8 mouse cellular contexts compared by ENCODE assay signal in genomic region chr10:34296911-34297298, GRCm38 (mm10). TPM values are rescaled to one million over a fixed set of nuclear protein-coding genes. Genes with fewer than 3 reads are reported as not detected.
DNase-seq lines count a peak whose midpoint lies in the region; ATAC-seq lines count a peak whose summit lies in the region.

No protein-coding gene starts in this region.

- WGBS in neural tube, embryonic 11.5 days = 4% methylated on average over 13 of the region's 13 CpGs
- 10% methylated on average over 13 of the region's 13 CpGs for WGBS in liver, embryonic 11.5 days

- H3K4me2 ChIP-seq in neural tube, embryonic 11.5 days (ENCODE audit: low read depth) = peak overlapping the region; percentile 63
- peak overlapping the region; percentile 90 for H3K4me2 ChIP-seq in liver, embryonic 11.5 days

- H3K4me1 ChIP-seq in neural tube, embryonic 11.5 days (ENCODE audit: control insufficient read depth, insufficient read depth, low read length) = peaks cover 16% of the 10 kb centered on the region
- peaks cover 7% of the 10 kb centered on the region for H3K4me1 ChIP-seq in liver, embryonic 11.5 days (replicated peaks; ENCODE audit: control insufficient read depth, insufficient read depth, low read length)

- no peaks in the 10 kb centered on the region for H3K36me3 ChIP-seq in neural tube, embryonic 11.5 days (ENCODE audit: control insufficient read depth, insufficient read depth, low read length)
- H3K36me3 ChIP-seq in liver, embryonic 11.5 days (ENCODE audit: control insufficient read depth, insufficient read depth, low read length) = no peaks in the 10 kb centered on the region

- peak overlapping the region; percentile 58 for H3K4me3 ChIP-seq in neural tube, embryonic 11.5 days (ENCODE audit: low read depth, low read length)
- peak overlapping the region; percentile 63 for H3K4me3 ChIP-seq in liver, embryonic 11.5 days (ENCODE audit: low read depth, low read length)

- DNase-seq in embryo, embryonic 10.5 days (ENCODE audit: low spot score) = peak; percentile 31
- no peak for DNase-seq in embryo, embryonic 10 days (ENCODE audit: low spot score)
- DNase-seq in neural tube, embryonic 11.5 days (ENCODE audit: low spot score) = no peak
- DNase-seq in neural tube, embryonic 10.5 days (ENCODE audit: extremely low spot score, low spot score) = no peak
- DNase-seq in liver, embryonic 11.5 days (ENCODE audit: low spot score) = no peak
- no peak for DNase-seq in gastrocnemius, adult 18-20 months (ENCODE audit: low spot score)
- DNase-seq in left cerebral cortex, adult 18-20 months (ENCODE audit: low spot score in 2 of 2) = no peak

- no peaks in the 10 kb centered on the region for H3K9me3 ChIP-seq in neural tube, embryonic 11.5 days (ENCODE audit: control insufficient read depth, low read length)
- H3K9me3 ChIP-seq in liver, embryonic 11.5 days (ENCODE audit: control insufficient read depth, low read length) = no peaks in the 10 kb centered on the region

- ATAC-seq in neural tube, embryonic 11.5 days (ENCODE audit: insufficient read depth, low FRiP score, low TSS enrichment) = 0 out of 2 replicates have a peak, but pooled peaks have one; percentile 8
- ATAC-seq in liver, embryonic 11.5 days (replicated peaks; ENCODE audit: low FRiP score) = no peak
- ATAC-seq in granulocyte monocyte progenitor cell, adult 5-6 weeks (replicated peaks; ENCODE audit: poor library complexity, severe bottlenecking) = no peak

- 0 out of 2 replicates have a peak overlapping the region, but pooled peaks have one; percentile 26 for H3K9ac ChIP-seq in neural tube, embryonic 11.5 days (ENCODE audit: low read length)
- no peak overlapping the region for H3K9ac ChIP-seq in liver, embryonic 11.5 days (ENCODE audit: low read depth, low read length)

- H3K27ac ChIP-seq in neural tube, embryonic 11.5 days (ENCODE audit: low read depth, low read length) = no peak overlapping the region
- H3K27ac ChIP-seq in liver, embryonic 11.5 days (ENCODE audit: low read depth, low read length) = no peak overlapping the region

- no peaks in the 10 kb centered on the region for H3K27me3 ChIP-seq in neural tube, embryonic 11.5 days (ENCODE audit: control insufficient read depth, insufficient read depth, low read length)
- no peaks in the 10 kb centered on the region for H3K27me3 ChIP-seq in liver, embryonic 11.5 days (replicated peaks; ENCODE audit: control insufficient read depth, insufficient read depth, low read length)

RNA-seq across cellular contexts. Expression of gene Tspyl4, which starts 0.3 kb away (rescaled TPM):
- 38.6 and 40.4 TPM in 2 replicates for polyA plus RNA-seq in neural tube, embryonic 11.5 days (2014; fragmentation: Nextera tagmentation; extraction: Ambion mirVana)
- polyA plus RNA-seq in liver, embryonic 11.5 days (2014; fragmentation: Nextera tagmentation; extraction: Ambion mirVana) = 1.5 and 2.2 TPM in 2 replicates
- total RNA-seq in granulocyte monocyte progenitor cell, adult 5-6 weeks (2014; fragmentation: Nextera tagmentation) = 0.62 TPM in 1 of 2 replicates, not detected in the other
- 0.34 and 2.0 TPM in 2 replicates for total RNA-seq in granulocyte monocyte progenitor cell, adult 5-6 weeks (2017)
- 1 to 10 TPM; 1.6 to 2.2 TPM for total RNA-seq in gastrocnemius, adult 18-20 months (2021)
- total RNA-seq in left cerebral cortex, adult 18-20 months (2021) = 100 to 1,000 TPM; 420 to 434 TPM

RNA-seq across cellular contexts. Expression of gene Tspyl1, which starts 14.9 kb away (rescaled TPM):
- polyA plus RNA-seq in neural tube, embryonic 11.5 days (2014; fragmentation: Nextera tagmentation; extraction: Ambion mirVana) = 72.9 and 74.7 TPM in 2 replicates
- polyA plus RNA-seq in liver, embryonic 11.5 days (2014; fragmentation: Nextera tagmentation; extraction: Ambion mirVana) = 36.5 and 39.0 TPM in 2 replicates
- 29.1 and 37.5 TPM in 2 replicates for total RNA-seq in granulocyte monocyte progenitor cell, adult 5-6 weeks (2014; fragmentation: Nextera tagmentation)
- total RNA-seq in granulocyte monocyte progenitor cell, adult 5-6 weeks (2017) = 40.8 and 41.4 TPM in 2 replicates
- total RNA-seq in gastrocnemius, adult 18-20 months (2021) = 10 to 100 TPM; 57.0 to 58.7 TPM
- total RNA-seq in left cerebral cortex, adult 18-20 months (2021) = 100 to 1,000 TPM; 175 to 185 TPM

Comparison
In these comparisons a context has a peak if more than half of its experiments do, and no peak if none do; other contexts are left out.
1. RNA of gene Tspyl4, which starts 0.3 kb away (total RNA-seq): 420 to 434 TPM in left cerebral cortex, adult 18-20 months; 1.6 to 2.2 TPM in gastrocnemius, adult 18-20 months and 0.34 to 2.0 TPM in granulocyte monocyte progenitor cell, adult 5-6 weeks; every median in the first group is over 100 times any median in the second.